Mouse (Mus musculus) stomach, postnatal 0 days (tissue): ENCODE measurements at regions not wholly inside any gene's neighbourhood (a gene's known extent, or its start where the extent isn't known, plus 50 kb on each side); places are given as distances from the start of the nearest gene placed in this dataset.

Source experiments
- ATAC-seq: fragments of 200-750 bp; cut with Nextera tagmentation; 2 replicates; pipeline ENCODE4 v1.8.0; 2017; ENCODE audit not compliant: low FRiP score, low TSS enrichment
- DNase-seq: peaks from one replicate; pipeline ENCODE4 v3.0.0-alpha.2; 2016; ENCODE audit warnings: low spot score
- H3K27ac ChIP-seq: fragments of 300-500 bp; sonication (generic); replicated peaks from 2 replicates; pipeline ENCODE4 v1.5.1; 2014; ENCODE audit warnings: mild to moderate bottlenecking, control low read depth
- H3K27me3 ChIP-seq: fragments of 300-500 bp; sonication (generic); 2 replicates; pipeline ENCODE4 v1.6.1; 2014; ENCODE audit warnings: low read length; ENCODE audit not compliant: control insufficient read depth, insufficient read depth
- H3K36me3 ChIP-seq: fragments of 300-500 bp; sonication (generic); 2 replicates; pipeline ENCODE4 v1.6.1; 2014; ENCODE audit warnings: low read length, mixed read lengths; ENCODE audit not compliant: control insufficient read depth, insufficient read depth
- H3K4me1 ChIP-seq: fragments of 300-500 bp; sonication (generic); replicated peaks from 2 replicates; pipeline ENCODE4 v1.6.1; 2014; ENCODE audit warnings: antibody characterized with exemption; ENCODE audit not compliant: control insufficient read depth, insufficient read depth
- H3K4me2 ChIP-seq: fragments of 300-500 bp; sonication (generic); replicated peaks from 2 replicates; pipeline ENCODE4 v1.6.1; 2014; ENCODE audit warnings: low read depth, mild to moderate bottlenecking, control low read depth, moderate library complexity
- H3K4me3 ChIP-seq: fragments of 300-500 bp; sonication (generic); 2 replicates; pipeline ENCODE4 v1.5.1; 2014; ENCODE audit warnings: low read depth, low read length, control low read depth
- H3K9ac ChIP-seq: fragments of 300-500 bp; sonication (generic); 2 replicates; pipeline ENCODE4 v1.6.1; 2014; ENCODE audit warnings: mild to moderate bottlenecking, low read length, control low read depth, mixed read lengths
- H3K9me3 ChIP-seq: fragments of 300-500 bp; sonication (generic); 2 replicates; pipeline ENCODE4 v1.6.1; 2016; ENCODE audit warnings: low read length; ENCODE audit not compliant: control insufficient read depth
- CTCF ChIP-seq: IDR thresholded peaks from 2 replicates; pipeline ENCODE4 v1.5.1; 2016; ENCODE audit warnings: antibody characterized with exemption, low read depth, mild to moderate bottlenecking, moderate library complexity
- EP300 ChIP-seq: optimal IDR thresholded peaks from 2 replicates; pipeline ENCODE3; 2016; ENCODE audit warnings: antibody characterized with exemption
- WGBS: fragments of 180-500 bp; shearing (Covaris S2); extraction: QIAGEN DNeasy Blood & Tissue Kit; methylation state at CpG from one replicate; pipeline ENCODE4 v1.1.7; 2014; 5-methylcytosine and 5-hydroxymethylcytosine counted together

DNA sequence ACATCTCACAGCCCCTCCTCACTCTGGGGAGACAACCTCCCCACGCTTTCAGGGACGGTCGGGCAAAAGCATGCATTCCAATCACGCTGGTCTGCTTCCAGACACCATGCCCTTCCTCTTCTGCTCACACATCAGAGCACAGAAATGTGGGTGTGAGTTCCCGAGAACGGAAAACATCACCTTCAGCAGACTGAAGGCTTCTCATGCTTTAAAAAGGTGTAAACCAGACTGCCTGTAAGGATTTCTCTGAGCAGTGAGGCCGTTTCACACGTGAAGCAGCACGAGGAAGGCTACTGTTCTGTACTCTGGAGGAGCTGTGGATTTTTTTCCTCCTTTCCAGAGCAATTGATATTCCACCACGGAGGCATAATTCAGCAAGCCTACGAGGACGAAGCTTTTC is 2218.8 kb upstream of the Lrrc6 start:
- H3K27ac ChIP-seq: no peak overlapping the region
- H3K4me3 ChIP-seq: no peak overlapping the region
- H3K4me1 ChIP-seq: no peaks in the 10 kb centered on the region
- no peak overlapping the region for H3K4me2 ChIP-seq
- DNase-seq (no peak), ATAC-seq (no peak)
- 63% methylated on average over 12 of the region's 12 CpGs for WGBS
- H3K36me3 ChIP-seq: no peaks in the 10 kb centered on the region
- H3K9me3 ChIP-seq: no peaks in the 10 kb centered on the region
- no peak for TF ChIP-seq CTCF
- no peak overlapping the region for H3K9ac ChIP-seq
- H3K27me3 ChIP-seq: no peaks in the 10 kb centered on the region

DNA sequence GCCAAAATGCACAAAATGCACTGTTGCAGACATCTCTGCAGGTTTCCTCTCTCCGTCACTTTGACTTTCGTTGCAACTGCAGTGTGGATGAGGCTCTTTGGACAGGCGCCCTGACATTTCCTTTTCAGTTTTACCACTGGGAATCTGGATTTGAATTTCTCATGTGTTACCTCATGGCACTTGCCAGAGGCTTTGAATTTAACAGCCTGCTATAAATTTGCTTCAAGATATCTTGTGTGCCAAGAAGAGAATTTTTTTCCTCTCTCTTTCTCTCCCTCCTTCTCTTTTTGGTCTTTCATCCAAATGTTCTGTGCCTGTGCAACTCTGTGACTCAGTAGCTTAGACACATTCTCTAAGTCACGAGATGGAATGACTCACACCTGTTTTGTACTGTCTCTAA is 2213.6 kb upstream of the Lrrc6 start:
- Histone ChIP-seq H3K4me3 (no peak overlapping the region), H3K4me1 (no peaks in the 10 kb centered on the region), H3K27me3 (no peaks in the 10 kb centered on the region), H3K9me3 (no peaks in the 10 kb centered on the region), H3K27ac (no peak overlapping the region), H3K4me2 (no peak overlapping the region), H3K9ac (no peak overlapping the region), H3K36me3 (no peaks in the 10 kb centered on the region)
- TF ChIP-seq CTCF: no peak
- no peak for TF ChIP-seq EP300
- ATAC-seq (no peak), DNase-seq (no peak)
- WGBS: 79% methylated on average over 4 of the region's 4 CpGs

DNA sequence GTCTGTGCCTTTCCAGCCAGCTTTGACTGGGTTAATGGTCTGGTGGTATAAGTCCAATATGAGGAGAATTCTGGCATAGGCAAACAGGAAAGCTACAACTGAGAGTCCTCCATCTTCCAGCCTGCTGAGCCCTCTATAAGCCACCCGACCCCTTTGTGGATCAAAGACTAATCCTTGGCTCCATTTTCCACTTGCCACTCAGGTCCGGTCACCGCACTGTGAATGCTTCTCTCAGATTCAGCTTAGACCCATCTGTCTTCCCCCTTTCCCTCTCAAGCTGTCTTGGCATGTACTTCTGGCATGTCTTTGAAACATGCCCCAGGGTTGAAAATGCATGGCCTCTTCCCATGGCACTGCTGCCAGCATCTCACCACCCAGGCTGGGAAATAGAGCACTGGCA is 2206.6 kb upstream of the Lrrc6 start:
- ATAC-seq: no peak
- no peaks in the 10 kb centered on the region for H3K4me1 ChIP-seq
- no peaks in the 10 kb centered on the region for H3K27me3 ChIP-seq
- H3K36me3 ChIP-seq: no peaks in the 10 kb centered on the region
- WGBS: 70% methylated on average over 3 of the region's 3 CpGs
- no peak overlapping the region for H3K27ac ChIP-seq
- no peak overlapping the region for H3K4me3 ChIP-seq
- TF ChIP-seq CTCF (no peak), EP300 (no peak)
- H3K4me2 ChIP-seq: no peak overlapping the region
- H3K9me3 ChIP-seq: no peaks in the 10 kb centered on the region
- no peak overlapping the region for H3K9ac ChIP-seq
- no peak for DNase-seq

DNA sequence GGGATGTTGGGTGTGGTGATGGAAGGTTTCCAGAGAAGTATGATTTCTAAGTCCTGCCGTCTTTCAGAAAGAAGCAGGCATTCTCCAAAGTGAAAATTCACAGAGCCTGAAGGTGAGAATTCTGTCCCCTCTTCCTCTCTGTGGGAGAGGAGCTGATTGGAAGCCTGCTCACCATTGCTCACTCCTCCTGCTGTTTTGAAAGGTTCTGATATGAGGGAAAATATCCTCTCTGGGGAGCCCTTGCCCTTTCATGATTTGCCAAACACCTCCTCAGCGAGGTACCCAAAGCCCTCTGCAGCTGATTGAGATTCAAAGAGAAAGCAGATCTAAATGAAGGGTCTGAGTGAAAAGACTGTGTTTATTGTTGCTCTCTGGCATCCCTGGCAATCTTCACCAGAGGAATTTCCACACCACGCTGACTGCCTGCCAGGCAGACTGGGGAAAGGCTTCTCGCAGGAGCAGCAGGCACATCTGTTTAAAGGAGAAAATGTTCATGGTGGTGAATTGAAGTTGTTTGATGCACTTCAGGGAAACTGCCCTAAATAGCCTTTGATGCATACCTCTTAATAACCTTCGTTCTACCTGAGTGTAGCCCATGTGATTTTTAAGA is 2194.4 kb upstream of the Lrrc6 start:
- no peak for DNase-seq
- H3K27me3 ChIP-seq: no peaks in the 10 kb centered on the region
- 35% methylated on average over 5 of the region's 5 CpGs for WGBS

DNA sequence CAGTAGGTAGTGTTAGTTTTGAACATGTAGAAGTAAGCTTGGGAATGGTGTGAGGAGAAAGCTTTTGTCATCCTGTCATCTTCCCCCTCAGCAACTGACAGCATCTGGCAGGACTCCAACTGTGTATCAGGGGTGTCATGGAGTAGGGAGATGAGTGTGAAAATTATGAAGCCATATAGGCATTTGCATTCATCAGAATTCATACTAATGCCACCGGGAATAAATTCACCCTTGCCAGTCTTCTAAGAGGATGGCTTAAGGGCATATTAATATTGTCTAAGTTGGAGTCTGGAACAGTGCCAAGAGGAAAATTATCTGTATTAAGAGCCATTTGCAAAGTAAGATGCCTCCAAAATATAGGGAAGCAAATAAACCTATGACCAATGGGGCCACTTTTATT is 2166.8 kb upstream of the Lrrc6 start:
- Histone ChIP-seq H3K9me3 (no peaks in the 10 kb centered on the region), H3K36me3 (no peaks in the 10 kb centered on the region), H3K4me1 (no peaks in the 10 kb centered on the region), H3K4me3 (no peak overlapping the region), H3K9ac (no peak overlapping the region), H3K27ac (no peak overlapping the region), H3K4me2 (no peak overlapping the region), H3K27me3 (no peaks in the 10 kb centered on the region)
- DNase-seq (no peak), ATAC-seq (no peak)
- TF ChIP-seq CTCF (no peak), EP300 (no peak)
- WGBS: 76% methylated on average over 1 of the region's 1 CpGs

More for the DNA sequence above, 2194.4 kb upstream of the Lrrc6 start:
- Histone ChIP-seq H3K27ac (no peak overlapping the region), H3K4me1 (no peaks in the 10 kb centered on the region), H3K36me3 (no peaks in the 10 kb centered on the region), H3K4me2 (no peak overlapping the region), H3K9me3 (no peaks in the 10 kb centered on the region), H3K4me3 (no peak overlapping the region), H3K9ac (no peak overlapping the region)
- TF ChIP-seq EP300 (no peak), CTCF (no peak)
- ATAC-seq: no peak

DNA sequence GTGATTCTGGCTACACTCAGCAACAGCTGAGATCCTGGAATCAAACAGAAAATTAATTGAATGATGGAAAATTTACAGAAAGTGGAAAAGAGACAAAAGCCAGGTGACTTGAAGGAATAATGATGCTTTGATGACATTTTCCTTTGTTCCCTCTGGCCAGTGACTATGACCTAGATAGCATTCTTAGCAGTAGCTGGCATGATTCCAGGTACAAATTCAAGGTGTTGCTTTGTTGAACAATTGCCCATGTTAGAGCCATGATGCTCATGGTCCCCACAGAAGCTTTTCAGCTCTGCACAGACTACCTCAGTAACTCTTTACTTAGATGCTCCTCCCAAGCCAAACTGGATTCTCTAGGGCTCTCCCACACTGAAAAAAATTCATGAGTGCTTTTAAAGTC is 2164.6 kb upstream of the Lrrc6 start:
- Histone ChIP-seq H3K4me3 (no peak overlapping the region), H3K4me2 (no peak overlapping the region), H3K9me3 (no peaks in the 10 kb centered on the region), H3K27me3 (no peaks in the 10 kb centered on the region), H3K9ac (no peak overlapping the region), H3K4me1 (no peaks in the 10 kb centered on the region), H3K27ac (no peak overlapping the region), H3K36me3 (no peaks in the 10 kb centered on the region)
- DNase-seq (no peak), ATAC-seq (no peak)
- TF ChIP-seq CTCF: no peak
- no peak for TF ChIP-seq EP300
